Mouse (Mus musculus) MEL (cell line): ENCODE measurements around the gene Plxnc1.

Experiments
- EP300 ChIP-seq, 2 experiments: IDR thresholded peaks; 2 replicates each; pipeline ENCODE4 v1.6.1; 2011; ENCODE audit warnings: improper control_type of control experiment in 2 of 2, low read length in 2 of 2, low read depth in 1 of 2, mild to moderate bottlenecking in 1 of 2
- HCFC1 ChIP-seq: IDR thresholded peaks from 2 replicates; pipeline ENCODE4 v1.6.1; 2012; ENCODE audit warnings: low read depth, mild to moderate bottlenecking, inconsistent platforms, low read length, improper control_type of control experiment, moderate library complexity
- RCOR1 ChIP-seq: IDR thresholded peaks from 2 replicates; pipeline ENCODE4 v1.6.1; 2012; ENCODE audit warnings: low read depth, mild to moderate bottlenecking, inconsistent platforms, low read length, improper control_type of control experiment
- USF1 ChIP-seq: IDR thresholded peaks from 2 replicates; pipeline ENCODE4 v1.6.1; 2014; ENCODE audit warnings: low read depth, mild to moderate bottlenecking, inconsistent platforms, low read length, improper control_type of control experiment, moderate library complexity
- ZNF384 ChIP-seq: IDR thresholded peaks from 2 replicates; pipeline ENCODE4 v1.6.1; 2012; ENCODE audit warnings: low read depth, mild to moderate bottlenecking, inconsistent platforms, low read length, improper control_type of control experiment

- TF ChIP-seq USF1 (peak; percentile 29; the same call in 1 of the 2 replicates), HCFC1 (no peak), ZNF384 (no peak), RCOR1 (no peak), EP300 (IDR thresholded peaks at IDR 0.05; ENCODE audit: low read depth in 1 of 2, low read length in 2 of 2) (no peak)
Observed at GRCm38 (mm10) chr10:94910570-94910969, 34.1 kb downstream of the Plxnc1 start.
